Comparison of ENCODE assay signal across 9 mouse cellular contexts in the genomic region with DNA sequence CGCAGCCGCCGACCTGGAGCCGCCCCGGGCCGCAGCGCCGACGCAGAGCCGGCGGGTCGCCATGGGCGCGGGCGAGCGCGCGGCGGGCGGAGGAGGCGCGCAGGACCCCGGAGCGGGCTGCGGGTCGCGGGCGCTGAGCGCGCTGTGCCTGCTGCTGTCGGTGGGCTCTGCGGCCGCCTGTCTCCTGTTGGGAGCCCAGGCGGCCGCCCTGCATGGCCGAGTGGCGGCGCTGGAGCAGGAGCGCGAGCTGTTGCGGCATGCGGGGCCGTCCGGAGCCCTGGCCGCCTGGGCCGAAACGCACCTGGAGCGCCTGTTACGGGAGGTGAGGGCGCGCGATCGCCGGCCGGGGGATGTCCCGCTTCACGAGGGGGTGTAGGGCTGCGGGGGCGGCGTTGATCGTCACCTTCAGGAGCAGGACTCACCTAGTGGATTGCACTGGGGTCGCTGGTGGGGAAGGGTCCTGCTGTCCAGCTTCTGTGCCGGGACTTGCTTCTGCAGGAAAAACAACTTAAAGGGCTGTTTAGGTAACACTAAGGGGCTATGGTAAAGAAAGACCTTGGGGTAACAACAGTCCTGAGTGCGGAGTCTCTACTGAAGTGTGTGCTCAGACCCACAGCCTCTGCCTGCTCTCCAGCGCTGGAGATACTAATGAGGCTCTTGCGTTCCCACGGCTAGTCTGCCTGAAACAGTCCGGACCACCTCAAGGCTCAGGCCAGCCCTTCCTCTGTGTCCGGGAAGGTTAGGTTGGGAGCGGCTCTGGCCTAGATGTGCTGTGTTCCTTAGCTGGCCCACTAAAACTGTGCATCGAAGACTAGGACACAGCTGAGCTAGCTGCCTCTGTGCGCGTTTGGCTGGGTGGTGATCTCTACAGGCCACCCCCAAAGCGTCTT. TPM values are rescaled to one million over a fixed set of nuclear protein-coding genes. Genes with fewer than 3 reads are reported as not detected.
A peak's percentile ranks its signal among the peaks of the same experiment; 100 is the strongest.
DNase-seq lines count a peak whose midpoint lies in the region; ATAC-seq and TF ChIP-seq lines count a peak whose summit lies in the region.
"Had no signal": no experiment of that assay in that cellular context is flagged by ENCODE, and none has a peak within 500 bp of the region (broad histone marks: within the 10 kb centered on the region; RNA-seq: fewer than 3 reads in every experiment).

No protein-coding gene starts in this region.

- TF ChIP-seq CTCF in bone marrow macrophage, adult 2 months (IDR thresholded peaks at IDR 0.05; ENCODE audit: low read depth, low read length), result no peak
- 0 out of 2 replicates have a peak, but pooled peaks have one; percentile 23 for TF ChIP-seq CTCF in liver, postnatal 0 days (IDR thresholded peaks at IDR 0.05; ENCODE audit: low read depth)

- H3K4me2 ChIP-seq in liver, postnatal 0 days (ENCODE audit: low read depth, low read length), result peak overlapping the region; percentile 87

- peak overlapping the region; percentile 62 for H3K4me3 ChIP-seq in bone marrow macrophage, adult 2 months (ENCODE audit: insufficient read depth, low read length)
- peak overlapping the region; percentile 59 for H3K4me3 ChIP-seq in liver, postnatal 0 days (ENCODE audit: low read depth, low read length)

- no peak for TF ChIP-seq EP300 in liver, postnatal 0 days (IDR thresholded peaks at IDR 0.05; ENCODE audit: low read depth)

- WGBS in liver, postnatal 0 days (ENCODE audit: insufficient replicate concordance), result 5% methylated on average over 45 of the region's 74 CpGs

- no peaks in the 10 kb centered on the region for H3K4me1 ChIP-seq in bone marrow macrophage, adult 2 months (ENCODE audit: control insufficient read depth, insufficient read depth, low read length)
- 0 out of 2 replicates have a peak, but pooled peaks cover 3% of the 10 kb centered on the region for H3K4me1 ChIP-seq in liver, postnatal 0 days (ENCODE audit: insufficient read depth)

- H3K27ac ChIP-seq in bone marrow macrophage, adult 2 months (ENCODE audit: insufficient read depth, low read depth, low read length), result no peak overlapping the region
- no peak overlapping the region for H3K27ac ChIP-seq in liver, postnatal 0 days (ENCODE audit: low read depth)

- peak; percentile 14 to 34 for DNase-seq in cerebellum, postnatal 36 days
- no peak for DNase-seq in cerebellum, adult 11-12 months
- peak; percentile 16 to 19 for DNase-seq in gastrocnemius, postnatal 36 days
- peak; percentile 24 for DNase-seq in kidney, adult 11 months
- DNase-seq in liver, postnatal 0 days, result peak; percentile 47
- peak; percentile 27 for DNase-seq in ovary, postnatal 10 days (ENCODE audit: low spot score)
- DNase-seq in yolk sac, embryonic 10.5 days (ENCODE audit: low spot score), result peak; percentile 63

- peak; percentile 63 for ATAC-seq in liver, postnatal 0 days

- no peak for TF ChIP-seq POLR2A in bone marrow macrophage, adult 2 months (IDR thresholded peaks at IDR 0.05; ENCODE audit: borderline replicate concordance, low read depth, low read length)

- intact Hi-C loops in gastrocnemius, postnatal 36 days (cut with DNase I), result no loop called here

- H3K9me3 ChIP-seq in liver, postnatal 0 days (ENCODE audit: low read length), result no peaks in the 10 kb centered on the region

- H3K36me3 ChIP-seq in liver, postnatal 0 days (replicated peaks; ENCODE audit: insufficient read depth, low read length), result no peaks in the 10 kb centered on the region

- H3K9ac ChIP-seq in liver, postnatal 0 days (replicated peaks), result peak overlapping the region; percentile 54

- H3K27me3 ChIP-seq in liver, postnatal 0 days (ENCODE audit: insufficient read depth, low read length), result peaks cover 21% of the 10 kb centered on the region

RNA-seq across cellular contexts. Expression of gene Col23a1, which starts 0.6 kb away (rescaled TPM):
- 0.13 TPM in 1 of 2 replicates, not detected in the other for polyA plus RNA-seq in bone marrow macrophage, adult 2 months (2012; ENCODE audit: insufficient read depth, insufficient read length, missing spikeins)
- total RNA-seq in gastrocnemius, postnatal 36 days (2021), result 1 to 10 TPM; 1.4 to 1.5 TPM
- polyA plus RNA-seq in liver, postnatal 0 days (2015; fragmentation: Nextera tagmentation; extraction: Ambion mirVana), result 0.09 and 0.13 TPM in 2 replicates

RNA-seq across cellular contexts. Expression of gene BC049762, which starts 27.5 kb away (rescaled TPM):
- not detected in 2 replicates for polyA plus RNA-seq in bone marrow macrophage, adult 2 months (2012; ENCODE audit: insufficient read depth, insufficient read length, missing spikeins)
- total RNA-seq in gastrocnemius, postnatal 36 days (2021), result not detected
- 0.48 and 1.3 TPM in 2 replicates for polyA plus RNA-seq in liver, postnatal 0 days (2015; fragmentation: Nextera tagmentation; extraction: Ambion mirVana)
- total RNA-seq: left cerebral cortex, postnatal 25 days had no signal

RNA-seq across cellular contexts. Expression of gene Clk4, which starts 28.8 kb away (rescaled TPM):
- 114 and 143 TPM in 2 replicates for polyA plus RNA-seq in bone marrow macrophage, adult 2 months (2012; ENCODE audit: insufficient read depth, insufficient read length, missing spikeins)
- 10 to 100 TPM; 46.2 to 51.7 TPM for total RNA-seq in gastrocnemius, postnatal 36 days (2021)
- 41.0 and 45.8 TPM in 2 replicates for polyA plus RNA-seq in liver, postnatal 0 days (2015; fragmentation: Nextera tagmentation; extraction: Ambion mirVana)
